Mouse (Mus musculus): ENCODE measurements around the gene Hp.

GRCm38 (mm10) chr8:109606725-109607124, 27.8 kb upstream of the Hp start:
- TF ChIP-seq CTCF (IDR thresholded peaks at IDR 0.05; ENCODE audit: insufficient read depth, low read length) (no peak), POLR2A (IDR thresholded peaks at IDR 0.05; ENCODE audit: borderline replicate concordance, extremely low read depth, low read depth, low read length) (no peak)

All from lung, adult 2 months (tissue).